Mouse (Mus musculus) brain, adult 2 months (tissue): ENCODE measurements around the gene Palld.

Experiments
- DNase-seq: peaks from one replicate; pipeline ENCODE4 v3.0.0; 2011; ENCODE audit warnings: low read depth, low spot score

Gene Palld

DNA sequence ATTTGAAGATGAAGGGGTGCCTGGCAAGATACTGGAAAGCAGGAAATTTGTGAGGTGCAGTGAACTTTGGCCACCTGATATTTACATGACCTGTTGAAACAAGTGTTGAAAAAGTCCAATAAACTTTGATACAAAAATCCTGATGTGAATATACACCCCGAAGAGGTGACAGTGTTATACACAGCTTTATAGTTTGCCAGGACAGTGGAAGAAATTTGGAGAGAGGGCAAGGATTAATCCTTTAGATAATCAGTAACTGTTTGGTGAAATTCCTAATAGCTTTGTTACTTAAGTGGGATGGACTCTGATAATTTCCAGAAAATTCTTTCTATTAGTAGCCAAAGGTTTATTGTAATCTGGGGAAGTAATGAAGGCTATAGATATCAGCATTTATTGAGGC, 314.2 kb downstream of the Palld start:
- DNase-seq: no peak

DNA sequence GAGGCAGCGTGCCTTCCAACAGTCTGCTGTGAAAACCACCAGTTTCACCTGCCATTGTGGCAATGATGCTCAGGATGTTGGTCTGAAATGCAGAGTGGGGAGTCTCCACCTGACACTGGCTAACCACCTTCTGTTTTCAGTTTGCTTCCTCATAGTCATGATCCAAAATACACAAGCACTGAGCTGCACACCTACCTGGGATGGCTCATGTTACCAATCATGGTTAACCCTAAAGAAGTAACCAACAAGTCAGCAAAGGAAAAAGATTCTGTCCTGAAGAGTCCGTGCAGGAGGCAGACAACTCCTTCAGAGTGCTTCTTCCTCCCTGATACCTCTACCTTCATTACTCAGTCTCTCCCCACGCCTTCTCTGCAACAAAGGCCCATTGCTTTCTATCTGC, 314.8 kb downstream of the Palld start:
- DNase-seq: no peak

GRCm38 (mm10) chr8:61586529-61586928, 316.0 kb downstream of the Palld start:
- DNase-seq: no peak

DNA sequence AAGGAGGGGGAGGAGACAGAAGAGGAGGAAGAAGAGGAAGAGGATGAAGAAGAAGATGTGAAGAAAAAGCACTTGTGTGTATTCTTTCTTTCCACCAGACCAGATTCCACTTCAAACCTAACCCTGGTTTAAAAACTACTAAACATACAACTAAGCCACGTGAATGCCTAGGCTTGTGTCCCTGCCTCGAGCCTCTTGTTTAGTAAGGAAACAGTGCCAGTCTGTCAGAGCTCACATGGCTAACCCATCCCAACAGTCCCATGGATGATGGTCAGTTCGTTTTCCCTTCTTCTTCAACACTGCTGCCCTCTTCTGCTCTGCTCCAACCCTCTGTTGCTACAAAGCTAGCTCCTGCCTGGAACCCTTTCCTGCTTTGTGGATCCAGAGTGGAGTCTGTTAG, 316.7 kb downstream of the Palld start:
- DNase-seq: no peak

GRCm38 (mm10) chr8:61584714-61585383, 317.6 kb downstream of the Palld start:
- DNase-seq: no peak

- DNase-seq: no peak
Observed at GRCm38 (mm10) chr8:61582547-61582946, 319.9 kb downstream of the Palld start.

DNA sequence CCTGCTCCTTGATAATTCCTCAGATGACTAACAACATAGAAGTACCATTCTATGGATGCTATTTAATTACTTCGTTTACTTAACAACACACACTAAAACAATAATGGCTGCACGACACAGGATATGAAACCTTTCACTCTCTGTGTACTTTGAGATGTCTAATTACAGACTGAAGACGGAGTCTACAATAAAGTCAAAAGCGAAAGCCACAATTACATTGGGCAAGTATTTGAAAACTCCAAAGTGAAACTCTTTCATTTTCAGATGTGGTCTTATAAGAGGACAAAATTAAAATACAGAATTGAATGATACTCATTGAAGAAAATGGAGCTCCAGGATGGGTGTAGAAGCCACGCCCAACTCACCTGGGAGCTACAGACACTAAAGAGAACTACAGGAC, 321.2 kb downstream of the Palld start:
- DNase-seq: no peak

DNA sequence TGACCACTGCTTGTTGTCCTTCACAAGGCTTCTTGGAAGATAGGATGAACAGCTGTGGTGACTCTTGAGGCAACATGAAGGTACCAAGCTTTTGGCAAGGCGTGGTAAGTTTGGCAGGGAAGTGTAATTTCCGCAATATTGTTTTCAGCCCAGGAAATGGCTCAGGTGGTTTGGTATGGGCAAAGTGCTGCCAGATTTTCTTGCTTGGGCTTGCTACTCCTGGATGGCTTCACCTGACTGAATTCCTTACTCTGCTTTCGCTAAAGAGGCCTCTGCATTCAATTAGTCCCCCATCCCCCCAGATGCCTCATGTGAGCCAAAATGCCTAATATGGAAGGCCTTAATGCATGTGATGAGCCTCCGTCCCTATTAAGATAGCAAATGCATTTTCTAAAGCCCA, 322.7 kb downstream of the Palld start:
- DNase-seq: no peak

- no peak for DNase-seq
Observed at GRCm38 (mm10) chr8:61578754-61579153, 323.7 kb downstream of the Palld start.

GRCm38 (mm10) chr8:61575096-61575653, 327.3 kb downstream of the Palld start:
- no peak for DNase-seq

GRCm38 (mm10) chr8:61574526-61574925, 328.0 kb downstream of the Palld start:
- DNase-seq: no peak

- DNase-seq: no peak
Observed at GRCm38 (mm10) chr8:61573179-61573937, 329.1 kb downstream of the Palld start.

DNA sequence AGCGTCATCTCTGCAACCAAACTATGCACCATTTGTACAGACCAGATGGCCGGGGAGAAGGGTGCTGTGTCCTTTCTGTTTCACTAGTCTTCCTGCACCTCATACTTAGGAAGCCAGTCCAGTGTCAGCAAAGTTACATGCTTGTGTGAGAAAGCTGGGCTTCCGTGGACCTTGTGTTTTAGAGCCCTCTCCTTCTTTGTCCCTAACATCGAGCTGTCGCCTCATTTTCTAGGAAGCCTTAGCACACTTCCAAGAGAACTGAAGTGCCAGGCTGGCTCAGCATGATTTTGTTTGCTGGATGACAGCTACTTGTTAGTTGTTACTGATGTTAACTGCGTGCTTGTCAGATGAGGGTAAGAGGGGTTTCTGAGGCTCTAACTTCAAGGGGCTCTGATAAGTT, 329.8 kb downstream of the Palld start:
- no peak for DNase-seq

DNA sequence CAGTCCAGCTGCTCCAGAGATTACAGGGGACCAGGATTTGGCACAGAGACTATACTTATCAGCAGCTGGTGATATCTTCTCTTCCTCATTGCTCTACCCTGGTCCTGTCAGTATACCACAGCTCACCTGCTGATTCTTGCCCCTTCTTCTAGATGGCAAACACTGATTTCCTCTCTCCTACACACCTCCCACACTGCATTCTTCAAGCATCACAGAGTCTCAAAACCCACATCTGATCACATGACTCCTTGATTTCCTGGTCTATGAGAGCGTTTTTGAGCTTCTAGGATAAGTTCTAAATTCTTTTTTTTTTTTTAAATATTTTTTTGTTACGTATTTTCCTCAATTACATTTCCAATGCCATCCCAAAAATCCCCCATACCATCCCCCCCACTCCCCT, 331.9 kb downstream of the Palld start:
- no peak for DNase-seq

DNA sequence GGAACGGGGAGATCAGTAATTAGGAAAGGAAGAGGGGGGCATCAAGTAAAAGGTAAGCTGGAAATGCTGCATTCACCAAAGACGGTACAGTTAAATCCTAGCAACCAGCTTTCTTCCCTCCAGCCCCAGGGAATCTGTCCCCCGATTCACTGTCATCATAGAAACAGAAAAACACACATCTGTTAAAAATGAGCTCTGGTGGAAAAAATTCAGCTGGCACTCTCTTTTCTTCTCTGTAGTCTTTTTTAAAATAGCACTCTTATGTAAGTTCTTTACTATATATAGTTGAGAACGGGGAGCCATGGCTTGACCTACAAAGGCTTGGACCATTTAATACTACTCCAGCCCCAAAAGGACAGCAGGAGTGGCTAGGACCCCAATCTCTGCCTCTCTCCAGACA, 332.8 kb downstream of the Palld start:
- peak; percentile 63 for DNase-seq

- DNase-seq: no peak
Observed at GRCm38 (mm10) chr8:61569211-61569610, 333.3 kb downstream of the Palld start.

- DNase-seq: no peak
Observed at GRCm38 (mm10) chr8:61563378-61563777, 339.1 kb downstream of the Palld start.

- no peak for DNase-seq
Observed at GRCm38 (mm10) chr8:61562626-61563025, 339.9 kb downstream of the Palld start.

DNA sequence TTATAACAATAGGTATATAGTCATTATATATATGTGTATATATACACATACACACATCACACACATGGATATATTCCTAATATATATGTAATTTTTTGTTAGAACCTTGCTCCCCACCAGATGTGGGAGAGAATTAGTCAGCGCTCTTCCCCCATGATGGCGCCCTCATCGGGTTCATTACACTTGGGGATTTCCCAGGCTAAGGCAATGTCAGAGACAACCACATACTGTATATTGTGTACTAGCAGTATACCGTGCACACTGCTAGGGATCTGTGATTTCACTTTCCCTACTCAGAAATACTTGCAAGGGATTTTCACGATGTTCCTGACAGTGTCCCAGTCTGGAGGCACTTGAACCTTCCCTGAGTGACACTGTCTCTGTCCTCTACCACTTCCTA, 341.3 kb downstream of the Palld start:
- DNase-seq: no peak

DNA sequence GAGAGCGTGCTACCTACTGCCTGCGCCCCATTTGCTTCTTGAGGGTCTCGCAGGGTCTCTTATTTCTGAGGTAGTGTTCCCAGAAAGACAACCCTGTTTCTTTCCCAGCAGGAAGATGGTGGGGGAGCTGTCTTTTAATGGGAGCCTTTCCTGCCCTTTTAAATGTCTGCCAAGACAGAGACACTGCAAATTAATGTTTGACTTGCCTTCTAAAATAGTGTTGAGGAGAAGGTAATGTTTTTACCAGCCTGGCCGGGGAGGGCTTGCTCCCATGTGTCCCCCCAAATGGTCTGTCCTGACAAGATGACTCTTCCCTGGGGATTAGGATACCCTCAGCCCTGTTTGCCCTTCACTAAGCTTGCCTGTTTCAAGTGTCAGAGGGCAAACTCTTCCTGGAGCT, 342.5 kb downstream of the Palld start:
- no peak for DNase-seq

GRCm38 (mm10) chr8:61559450-61559849, 343.0 kb downstream of the Palld start:
- DNase-seq: no peak

DNA sequence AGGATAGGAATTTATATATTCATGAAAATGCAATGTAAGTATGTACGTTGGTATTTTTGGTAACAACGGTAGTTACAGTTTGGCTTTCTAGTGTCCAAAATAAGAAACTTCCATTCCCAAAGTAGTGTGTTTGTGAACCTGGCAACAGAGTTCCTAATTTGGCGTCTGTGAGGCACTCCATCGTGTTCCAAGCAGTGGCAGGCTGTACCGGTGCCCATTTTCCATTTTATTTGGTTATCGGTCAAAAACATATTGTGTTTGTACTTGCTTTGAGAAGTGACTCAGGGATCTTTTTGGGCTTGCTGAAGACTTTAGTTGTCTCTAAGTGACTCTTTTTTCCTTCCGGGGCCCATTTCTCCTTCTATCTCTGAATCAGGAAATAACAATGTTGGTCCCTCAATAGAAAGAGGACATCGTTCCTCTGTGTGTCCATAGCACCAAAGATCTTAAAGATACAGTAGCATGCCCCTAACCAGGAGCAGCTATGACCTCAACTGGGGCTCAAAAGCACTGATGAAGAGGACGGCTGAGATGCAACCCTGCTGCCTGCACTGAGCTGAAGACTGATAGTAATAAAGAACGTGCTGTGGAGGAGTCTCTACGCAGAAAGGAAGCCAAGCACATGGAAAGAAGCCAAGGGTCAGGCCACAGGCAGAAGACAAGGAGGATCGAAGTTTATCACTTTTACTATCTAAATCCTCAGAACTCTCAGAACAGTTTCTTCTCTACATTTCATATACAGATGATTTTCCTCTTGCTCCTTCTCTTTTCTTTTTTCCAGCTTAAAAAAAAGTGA, 344.2 kb downstream of the Palld start:
- DNase-seq: peak; percentile 28
